Mouse (Mus musculus) liver, adult 10 weeks (tissue): Measurements from ENCODE around the gene Dpp9. TPM values are rescaled to one million over a fixed set of nuclear protein-coding genes. Genes with fewer than 3 reads are reported as not detected.

Source experiments
- polyA plus RNA-seq: library from polyadenylated mRNA; stranded (reverse); fragments of 350-450 nt; fragmentation: Illumina TruSeq; extraction: RNeasy Lipid Tissue Mini Kit (QIAGEN cat#74804); gene quantifications from one replicate; pipeline ENCODE4 v1.2.3, GENCODE M21; 2014; ENCODE audit warnings: low read depth, low replicate concordance

The Dpp9 gene
- 1.1 TPM for polyA plus RNA-seq

DNA sequence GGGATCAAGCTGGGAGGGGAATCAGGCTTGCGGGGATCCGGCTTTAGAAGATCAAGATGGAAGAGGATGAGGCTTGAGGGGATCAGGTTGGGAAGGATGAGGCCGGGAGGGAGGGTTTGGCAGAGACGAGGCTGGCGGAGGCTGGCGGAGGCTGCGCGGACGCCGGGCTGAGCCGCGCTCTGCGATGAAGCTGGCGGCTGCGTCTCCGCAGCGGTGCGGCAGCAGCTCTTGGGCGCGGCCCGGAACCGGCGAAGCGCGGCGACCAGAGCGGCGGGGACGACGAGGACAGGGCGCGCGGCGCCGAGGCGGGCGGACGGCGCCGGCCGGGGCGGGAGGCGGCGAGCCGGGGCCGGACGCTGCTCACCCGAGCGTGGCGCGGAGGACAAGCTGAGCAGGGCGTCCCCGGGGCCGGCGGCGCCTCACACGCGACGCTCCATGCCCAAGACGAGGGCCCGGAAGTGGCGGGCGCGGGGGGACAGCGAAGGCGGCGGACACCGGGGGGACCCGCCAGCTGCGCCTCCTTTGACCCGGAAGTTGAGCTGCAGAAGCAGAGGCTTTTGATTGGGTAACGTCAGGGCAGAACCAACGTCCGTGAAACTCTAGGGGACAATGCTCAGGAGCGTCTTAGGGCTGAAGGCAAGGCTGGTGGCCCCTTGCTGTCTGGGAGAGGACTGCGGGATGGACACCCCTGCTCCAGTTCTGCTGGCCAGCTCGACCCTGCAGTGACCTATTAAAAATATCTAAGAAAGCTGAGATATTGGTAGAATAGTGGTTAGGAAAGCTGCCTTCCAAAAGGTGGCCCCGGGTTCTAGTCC is at the start of gene Dpp9:
TSS of gene Dpp9 (minus strand) at position 529 of the 815 bp plus-strand sequence.

GRCm38 (mm10) chr17:56256239-56256881 is 37.7 kb upstream of the Dpp9 start, which contains the start of gene Fem1a:
TSS of gene Fem1a (plus strand) at chr17:56256810.

GRCm38 (mm10) chr17:56183658-56184103 is 35.0 kb downstream of the Dpp9 start, which contains the start of gene Mydgf:
TSS of gene Mydgf (minus strand) at chr17:56183920.

DNA sequence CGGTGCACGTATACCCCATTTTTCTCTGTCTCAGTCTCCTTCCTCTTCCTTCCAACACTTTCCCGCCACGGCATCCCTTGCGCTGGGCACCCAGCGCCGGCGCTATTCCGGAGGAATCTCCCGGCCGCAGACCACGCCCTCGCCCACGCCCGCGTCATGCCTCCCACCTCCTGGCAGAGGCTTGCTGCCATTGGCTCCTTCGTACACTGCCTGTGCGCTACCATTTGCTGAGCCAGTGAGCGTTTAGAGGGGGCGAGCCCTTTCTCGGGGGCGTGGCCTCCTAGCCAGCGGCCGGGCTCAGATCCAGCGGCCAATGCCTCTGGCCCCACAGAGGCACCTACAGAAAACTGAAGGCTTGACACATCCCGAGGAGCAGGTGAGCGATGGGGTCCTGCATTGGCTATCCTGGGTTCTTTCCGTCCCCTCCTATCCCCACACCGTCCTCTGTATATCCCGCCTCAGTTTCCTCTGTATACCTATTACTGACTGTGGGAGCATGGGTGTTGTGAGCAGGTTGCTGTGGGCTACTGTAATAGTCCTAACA is 56.4 kb downstream of the Dpp9 start, which contains the start of gene Tnfaip8l1:
TSS of gene Tnfaip8l1 (plus strand) at position 247 of the 544 bp plus-strand sequence.

GRCm38 (mm10) chr17:56139858-56140595 is 78.7 kb downstream of the Dpp9 start, which contains the start of gene Sema6b:
TSS of gene Sema6b (minus strand) at chr17:56140343.

Other genes with a start within 250 kb of the Dpp9 start
- not detected for gene Shd, start 248.4 kb downstream of the Dpp9 start, polyA plus RNA-seq
- gene Fsd1, start 232.4 kb downstream of the Dpp9 start, polyA plus RNA-seq = not detected
- gene Stap2, start 213.3 kb downstream of the Dpp9 start, polyA plus RNA-seq = 10.6 TPM
- gene Mpnd, start 213.2 kb downstream of the Dpp9 start, polyA plus RNA-seq = 1.8 TPM
- 0.42 TPM for gene Sh3gl1, start 182.3 kb downstream of the Dpp9 start, polyA plus RNA-seq
- gene Chaf1a, start 178.5 kb downstream of the Dpp9 start, polyA plus RNA-seq = 0.13 TPM
- 15.0 TPM for gene Ubxn6, start 143.9 kb downstream of the Dpp9 start, polyA plus RNA-seq
- gene Hdgfl2, start 139.3 kb downstream of the Dpp9 start, polyA plus RNA-seq = 4.5 TPM
- 0.24 TPM for gene Plin4, start 109.1 kb downstream of the Dpp9 start, polyA plus RNA-seq
- 8.7 TPM for gene Plin5, start 101.3 kb downstream of the Dpp9 start, polyA plus RNA-seq
- 5.9 TPM for gene Lrg1, start 96.9 kb downstream of the Dpp9 start, polyA plus RNA-seq
- not detected for gene Sema6b, start 78.6 kb downstream of the Dpp9 start, polyA plus RNA-seq
- gene Tnfaip8l1, start 56.4 kb downstream of the Dpp9 start, polyA plus RNA-seq = 7.9 TPM
- gene Mydgf, start 35.0 kb downstream of the Dpp9 start, polyA plus RNA-seq = 15.3 TPM
- 2.0 TPM for gene Fem1a, start 37.9 kb upstream of the Dpp9 start, polyA plus RNA-seq
- gene Ticam1, start 57.9 kb upstream of the Dpp9 start, polyA plus RNA-seq = 0.61 TPM
- 6.8 TPM for gene Plin3, start 74.0 kb upstream of the Dpp9 start, polyA plus RNA-seq
- not detected for gene Arrdc5, start 81.4 kb upstream of the Dpp9 start, polyA plus RNA-seq
- gene Uhrf1, start 84.4 kb upstream of the Dpp9 start, polyA plus RNA-seq = not detected
- gene Kdm4b, start 107.2 kb upstream of the Dpp9 start, polyA plus RNA-seq = 0.64 TPM